Mouse (Mus musculus): ENCODE results near the gene Zfp697.
"Not testable (repeated sequence)": the region's sequence is repeated elsewhere in the genome, so short reads cannot be mapped to it uniquely, and the experiment has no call there.

The Zfp697 gene

DNA sequence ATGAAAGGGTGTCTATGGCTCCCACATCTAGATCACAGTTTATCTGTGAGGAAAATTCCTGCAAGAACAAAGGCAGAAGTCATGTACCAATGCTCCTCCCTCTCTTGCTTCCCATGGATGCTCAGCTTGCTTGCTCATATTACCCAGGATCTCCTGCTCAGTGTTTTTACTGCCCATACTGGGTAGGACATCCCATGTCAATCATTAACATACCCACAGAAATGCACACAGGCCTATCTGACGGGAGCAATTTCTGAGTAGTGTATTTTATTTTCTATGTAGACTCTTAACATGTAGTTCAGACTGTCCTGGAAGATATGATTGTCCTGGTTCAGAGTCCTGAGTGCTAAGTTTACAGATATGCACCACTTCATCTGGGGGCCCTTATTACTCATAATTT, 142.3 kb downstream of the Zfp697 start:
- DNase-seq: not testable (repeated sequence)

DNA sequence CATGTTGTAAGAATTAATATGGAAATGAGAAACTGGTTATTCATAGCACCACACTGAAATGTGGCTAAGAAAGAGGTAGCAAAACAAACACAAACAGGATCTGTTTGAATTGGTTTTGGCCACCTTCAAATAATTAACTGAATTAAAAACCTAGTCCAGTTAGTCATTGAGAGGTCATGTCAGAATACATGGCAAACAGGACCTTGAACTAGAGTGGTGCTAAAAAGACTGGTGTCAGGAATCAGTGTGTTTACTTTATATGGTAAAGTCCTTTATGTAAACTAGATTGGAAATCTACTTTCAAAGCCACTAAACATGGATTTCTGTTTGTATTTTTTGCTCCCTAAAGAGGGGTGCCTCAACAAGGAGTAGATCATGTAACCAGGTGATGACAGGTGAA, 142.7 kb downstream of the Zfp697 start:
- not testable (repeated sequence) for DNase-seq

DNA sequence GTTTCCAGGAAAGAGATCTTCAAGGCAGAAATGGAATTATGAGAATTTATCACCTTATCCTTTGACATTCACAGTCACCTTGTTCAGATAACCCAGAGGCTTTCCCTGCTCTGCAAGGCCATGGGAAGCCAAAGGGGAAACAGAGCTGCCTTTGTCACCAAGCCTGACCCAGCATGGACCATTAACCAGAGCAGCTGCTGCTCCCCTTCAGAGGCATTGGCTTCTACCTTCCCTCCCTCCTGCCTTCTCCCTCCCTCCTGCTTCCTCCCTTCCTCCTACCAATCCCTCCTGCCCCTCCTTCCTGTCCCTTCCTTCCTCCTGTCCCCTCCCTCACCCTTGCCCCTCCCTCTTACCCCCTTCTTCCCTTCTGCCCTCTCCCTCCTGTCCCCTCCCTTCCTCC, 165.4 kb downstream of the Zfp697 start:
- not testable (repeated sequence) for DNase-seq

DNA sequence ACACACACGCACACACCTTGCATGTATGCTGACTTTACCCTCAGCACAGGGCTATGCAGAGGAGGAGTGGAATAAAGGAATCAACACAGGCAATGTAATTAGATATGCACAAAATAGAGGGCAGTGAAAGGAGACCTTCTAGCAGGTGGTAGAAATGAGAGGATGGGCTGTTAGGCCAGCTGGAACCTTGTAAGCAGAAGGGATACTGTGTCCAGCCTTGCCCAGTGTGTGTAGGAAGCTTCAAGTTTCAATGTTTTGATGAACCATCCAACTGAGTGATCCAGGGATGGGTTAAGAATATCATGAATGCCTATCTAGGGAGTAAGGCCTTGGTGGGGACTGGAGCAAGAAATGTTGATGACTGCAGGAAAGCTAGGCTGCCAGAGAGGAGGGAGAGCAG, 166.2 kb downstream of the Zfp697 start:
- not testable (repeated sequence) for DNase-seq

DNA sequence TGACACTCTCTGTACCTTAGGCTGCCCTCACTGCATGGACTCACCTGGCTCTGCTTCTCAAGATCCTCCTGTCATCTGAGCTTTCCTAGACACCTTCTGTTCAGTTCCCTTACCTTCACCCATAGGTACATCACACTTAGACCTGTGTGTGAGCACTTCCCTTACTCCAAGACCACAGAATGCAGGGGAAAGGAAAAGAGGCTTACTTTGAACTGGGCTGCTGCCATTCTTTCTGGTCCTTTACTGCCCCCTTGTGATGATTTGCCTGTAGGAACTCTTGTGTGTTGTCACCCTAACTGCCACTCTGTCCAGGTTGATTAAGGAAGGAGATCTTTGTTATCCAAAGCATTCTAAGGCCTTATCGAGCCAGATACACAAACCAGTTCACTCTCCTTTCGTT, 168.0 kb downstream of the Zfp697 start:
- not testable (repeated sequence) for DNase-seq

DNA sequence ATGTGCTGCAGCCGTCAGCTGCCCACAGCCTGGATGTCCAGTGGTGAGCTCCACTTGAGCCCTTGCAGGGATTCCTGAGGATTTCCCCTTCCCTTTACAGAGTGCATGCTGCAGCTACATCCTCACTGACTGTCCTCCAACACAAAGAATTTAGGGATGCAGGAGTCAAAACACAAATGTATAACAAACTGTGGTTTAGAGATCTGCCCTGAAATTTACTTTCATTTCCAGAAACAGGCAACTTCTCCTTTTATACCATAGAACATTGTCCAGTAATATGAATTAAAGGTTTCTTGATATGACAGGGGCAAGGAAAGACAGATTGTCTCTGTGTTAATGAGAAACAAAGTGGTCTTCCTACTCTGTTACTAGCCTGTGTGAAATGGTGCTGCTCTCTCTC, 168.6 kb downstream of the Zfp697 start:
- not testable (repeated sequence) for DNase-seq

DNA sequence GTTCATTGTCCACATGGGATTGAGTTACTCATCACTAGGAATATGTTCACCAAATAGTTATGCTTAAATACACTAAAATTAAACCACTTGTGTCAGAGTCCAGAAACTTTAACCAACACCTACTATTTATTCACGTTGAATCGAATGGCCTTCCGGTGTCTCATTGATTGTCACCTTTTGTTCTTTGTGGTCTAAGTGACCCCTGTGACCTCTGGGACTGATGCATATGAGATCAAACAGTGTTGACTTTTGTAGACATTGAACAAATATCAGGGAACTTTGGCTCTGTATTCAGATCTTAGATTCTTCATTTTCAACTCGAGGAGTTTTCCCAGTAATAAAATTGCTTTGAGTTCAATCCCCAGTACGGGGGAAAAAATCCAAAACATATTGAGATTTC, 178.4 kb downstream of the Zfp697 start:
- not testable (repeated sequence) for DNase-seq

DNA sequence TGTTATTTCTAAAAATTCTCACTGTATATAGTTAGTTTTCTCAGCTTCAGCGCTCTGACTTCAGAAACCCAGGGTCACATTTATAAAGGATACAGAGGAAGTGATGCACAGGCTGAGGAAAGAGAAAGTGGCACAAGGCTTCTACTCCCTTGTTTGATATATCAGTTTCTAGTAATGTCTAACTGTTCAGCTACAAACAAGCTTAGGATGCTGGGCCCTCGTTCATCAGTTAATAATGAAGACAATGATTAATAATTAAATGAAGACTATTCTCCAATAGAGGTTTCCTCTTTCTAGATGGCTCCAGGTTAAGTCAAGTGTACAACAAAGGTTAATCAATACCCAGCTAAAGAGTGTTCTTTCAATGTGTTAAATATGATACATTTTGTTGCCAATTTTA, 181.6 kb downstream of the Zfp697 start:
- DNase-seq: not testable (repeated sequence)

DNA sequence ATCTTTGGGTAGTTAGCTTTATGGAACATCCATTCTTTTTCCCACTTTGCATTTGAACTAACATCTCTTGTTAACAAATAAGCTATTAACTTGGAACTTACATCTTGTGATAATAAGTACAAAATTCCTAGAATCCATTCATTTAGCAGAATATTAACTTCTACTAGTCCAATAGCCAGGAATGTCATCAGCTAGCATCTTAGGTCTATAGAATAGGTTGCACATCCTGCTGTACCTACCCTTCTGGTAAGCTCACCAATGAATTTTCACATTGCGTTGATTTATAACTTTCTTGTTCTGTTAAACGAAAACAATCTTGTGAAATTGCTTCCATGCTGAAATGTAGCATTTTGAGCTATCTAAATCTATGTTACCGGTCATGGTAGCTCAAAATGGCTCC, 182.6 kb downstream of the Zfp697 start:
- not testable (repeated sequence) for DNase-seq

DNA sequence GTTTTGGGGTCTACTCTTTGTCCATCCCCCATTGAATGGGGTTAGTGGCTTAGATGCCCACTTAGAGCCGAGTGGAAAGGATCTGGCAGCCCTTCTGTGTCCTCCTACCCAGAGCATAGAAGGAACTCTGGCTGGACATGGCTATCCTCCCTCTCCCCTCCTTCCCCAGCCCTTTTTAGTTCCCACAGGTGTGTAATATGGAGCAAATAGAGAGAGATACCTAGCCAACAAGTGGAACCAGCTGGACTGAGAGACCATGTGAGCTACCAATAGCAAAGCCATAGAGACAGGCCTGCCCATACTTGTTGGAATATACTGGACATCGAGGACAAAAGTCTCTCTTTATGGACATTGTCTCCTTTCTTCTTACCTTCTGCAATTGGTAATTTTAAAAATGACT, 185.5 kb downstream of the Zfp697 start:
- DNase-seq: not testable (repeated sequence)

DNA sequence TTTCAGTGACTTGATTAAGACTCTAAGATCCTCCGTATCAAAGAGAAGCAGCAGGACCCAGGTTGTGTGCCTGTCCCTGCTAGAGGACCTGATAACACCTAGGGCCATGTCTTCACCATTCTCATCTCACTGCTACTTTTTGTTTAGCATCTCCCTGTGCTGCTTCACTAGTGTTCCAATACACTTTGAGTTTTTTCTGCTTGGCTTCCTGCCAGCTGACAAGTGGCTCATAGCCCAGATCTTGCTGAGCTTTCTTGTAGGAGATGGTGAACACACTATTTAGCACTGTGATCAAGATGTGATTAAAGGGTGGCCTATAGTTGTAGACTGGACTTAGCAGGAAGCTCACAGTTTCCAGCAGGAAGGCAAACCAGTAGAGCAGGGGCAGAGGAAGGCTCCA, 198.8 kb downstream of the Zfp697 start:
- DNase-seq: peak; percentile 52 to 64

DNA sequence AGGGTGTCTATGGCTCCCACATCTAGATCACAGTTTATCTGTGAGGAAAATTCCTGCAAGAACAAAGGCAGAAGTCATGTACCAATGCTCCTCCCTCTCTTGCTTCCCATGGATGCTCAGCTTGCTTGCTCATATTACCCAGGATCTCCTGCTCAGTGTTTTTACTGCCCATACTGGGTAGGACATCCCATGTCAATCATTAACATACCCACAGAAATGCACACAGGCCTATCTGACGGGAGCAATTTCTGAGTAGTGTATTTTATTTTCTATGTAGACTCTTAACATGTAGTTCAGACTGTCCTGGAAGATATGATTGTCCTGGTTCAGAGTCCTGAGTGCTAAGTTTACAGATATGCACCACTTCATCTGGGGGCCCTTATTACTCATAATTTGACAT, 199.9 kb downstream of the Zfp697 start:
- DNase-seq: not testable (repeated sequence)

DNA sequence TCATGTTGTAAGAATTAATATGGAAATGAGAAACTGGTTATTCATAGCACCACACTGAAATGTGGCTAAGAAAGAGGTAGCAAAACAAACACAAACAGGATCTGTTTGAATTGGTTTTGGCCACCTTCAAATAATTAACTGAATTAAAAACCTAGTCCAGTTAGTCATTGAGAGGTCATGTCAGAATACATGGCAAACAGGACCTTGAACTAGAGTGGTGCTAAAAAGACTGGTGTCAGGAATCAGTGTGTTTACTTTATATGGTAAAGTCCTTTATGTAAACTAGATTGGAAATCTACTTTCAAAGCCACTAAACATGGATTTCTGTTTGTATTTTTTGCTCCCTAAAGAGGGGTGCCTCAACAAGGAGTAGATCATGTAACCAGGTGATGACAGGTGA, 200.4 kb downstream of the Zfp697 start:
- not testable (repeated sequence) for DNase-seq

DNA sequence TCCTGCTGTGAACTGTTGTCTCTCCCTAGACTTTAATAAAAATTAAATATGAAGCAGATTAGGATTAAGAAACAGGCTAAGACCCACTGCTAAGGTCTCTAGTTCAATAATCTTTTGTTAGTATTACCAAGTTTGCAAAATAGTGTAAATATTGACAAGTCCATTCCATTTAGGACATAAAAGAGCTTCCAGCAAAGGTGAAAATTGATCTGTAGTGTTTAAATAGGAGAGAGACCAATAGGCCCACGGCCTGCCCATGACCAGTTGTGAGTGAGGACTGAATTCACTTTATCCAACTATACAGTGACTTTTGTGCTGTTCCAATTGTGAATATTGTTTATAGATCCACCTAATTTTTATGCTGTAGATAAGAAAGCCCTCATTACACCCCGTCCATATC, 205.5 kb downstream of the Zfp697 start:
- no peak for DNase-seq

DNA sequence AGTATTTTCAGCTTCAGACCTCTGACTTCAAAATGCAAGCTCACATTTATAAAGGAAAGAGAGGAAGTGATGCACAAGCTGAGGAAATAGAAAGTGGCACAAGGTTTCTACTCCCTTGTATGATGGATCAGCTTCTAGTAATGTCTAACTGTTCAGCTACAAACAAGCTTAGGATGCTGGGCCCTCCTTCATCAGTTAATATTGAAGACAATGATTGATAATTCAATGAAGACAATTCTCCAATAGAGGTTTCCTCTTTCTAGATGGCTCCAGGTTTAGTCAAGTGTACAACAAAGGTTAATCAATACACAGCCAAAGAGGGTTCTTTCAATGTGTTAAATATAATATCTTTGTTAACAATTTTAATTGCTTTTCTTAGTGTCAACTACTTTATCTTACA, 206.4 kb downstream of the Zfp697 start, which contains the start of gene Gm10681:
Gene Gm10681 (minus strand): TSS at position 101 of the 400 bp plus-strand sequence.
- DNase-seq: no peak

DNA sequence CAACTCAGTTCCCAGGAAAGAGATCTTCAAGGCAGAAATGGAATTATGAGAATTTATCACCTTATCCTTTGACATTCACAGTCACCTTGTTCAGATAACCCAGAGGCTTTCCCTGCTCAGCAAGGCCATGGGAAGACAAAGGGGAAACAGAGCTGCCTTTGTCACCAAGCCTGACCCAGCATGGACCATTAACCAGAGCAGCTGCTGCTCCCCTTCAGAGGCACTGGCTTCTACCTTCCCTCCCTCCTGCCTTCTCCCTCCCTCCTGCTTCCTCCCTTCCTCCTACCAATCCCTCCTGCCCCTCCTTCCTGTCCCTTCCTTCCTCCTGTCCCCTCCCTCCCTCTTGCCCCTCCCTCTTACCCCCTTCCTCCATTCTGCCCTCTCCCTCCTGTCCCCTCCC, 231.3 kb downstream of the Zfp697 start:
- DNase-seq: not testable (repeated sequence)

DNA sequence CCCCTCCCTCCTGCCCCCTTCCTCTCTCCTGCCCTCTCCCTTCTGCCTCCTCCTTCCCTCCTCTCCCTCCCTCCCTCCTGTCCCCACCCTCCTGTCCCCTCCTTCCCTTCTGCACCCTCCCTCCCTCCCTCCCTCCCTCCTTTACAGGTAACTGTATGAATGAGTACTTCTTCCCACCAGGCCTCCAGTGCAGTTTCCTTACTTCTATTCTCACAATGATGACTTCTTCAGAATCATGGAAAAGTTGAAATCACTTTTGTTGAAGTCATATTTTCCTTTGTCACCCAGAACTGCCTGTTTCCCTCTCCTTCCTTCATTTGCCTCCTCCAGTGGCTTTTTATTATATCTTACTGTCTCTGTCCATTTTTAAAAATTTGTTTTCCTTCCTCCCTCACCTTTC, 231.7 kb downstream of the Zfp697 start:
- DNase-seq: no peak

DNA sequence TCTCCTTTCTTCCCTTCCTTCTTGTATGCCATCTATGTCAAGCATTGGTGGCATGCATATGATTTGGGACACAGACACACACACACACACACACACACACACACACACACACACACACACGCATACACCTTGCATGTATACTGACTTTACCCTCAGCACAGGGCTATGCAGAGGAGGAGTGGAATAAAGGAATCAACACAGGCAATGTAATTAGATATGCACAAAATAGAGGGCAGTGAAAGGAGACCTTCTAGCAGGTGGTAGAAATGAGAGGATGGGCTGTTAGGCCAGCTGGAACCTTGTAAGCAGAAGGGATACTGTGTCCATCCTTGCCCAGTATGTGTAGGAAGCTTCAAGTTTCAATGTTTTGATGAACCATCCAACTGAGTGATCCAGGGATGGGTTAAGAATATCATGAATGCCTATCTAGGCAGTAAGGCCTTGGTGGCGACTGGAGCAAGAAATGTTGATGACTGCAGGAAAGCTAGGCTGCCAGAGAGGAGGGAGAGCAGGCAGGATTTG, 232.2 kb downstream of the Zfp697 start:
- DNase-seq: not testable (repeated sequence)

DNA sequence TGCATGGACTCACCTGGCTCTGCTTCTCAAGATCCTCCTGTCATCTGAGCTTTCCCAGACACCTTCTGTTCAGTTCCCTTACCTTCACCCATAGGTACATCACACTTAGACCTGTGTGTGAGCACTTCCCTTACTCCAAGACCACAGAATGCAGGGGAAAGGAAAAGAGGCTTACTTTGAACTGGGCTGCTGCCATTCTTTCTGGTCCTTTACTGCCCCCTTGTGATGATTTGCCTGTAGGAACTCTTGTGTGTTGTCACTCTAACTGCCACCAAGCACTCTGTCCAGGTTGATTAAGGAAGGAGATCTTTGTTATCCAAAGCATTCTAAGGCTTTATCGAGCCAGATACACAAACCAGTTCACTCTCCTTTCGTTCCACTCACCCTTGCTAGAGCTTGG, 234.0 kb downstream of the Zfp697 start:
- DNase-seq: not testable (repeated sequence)

DNA sequence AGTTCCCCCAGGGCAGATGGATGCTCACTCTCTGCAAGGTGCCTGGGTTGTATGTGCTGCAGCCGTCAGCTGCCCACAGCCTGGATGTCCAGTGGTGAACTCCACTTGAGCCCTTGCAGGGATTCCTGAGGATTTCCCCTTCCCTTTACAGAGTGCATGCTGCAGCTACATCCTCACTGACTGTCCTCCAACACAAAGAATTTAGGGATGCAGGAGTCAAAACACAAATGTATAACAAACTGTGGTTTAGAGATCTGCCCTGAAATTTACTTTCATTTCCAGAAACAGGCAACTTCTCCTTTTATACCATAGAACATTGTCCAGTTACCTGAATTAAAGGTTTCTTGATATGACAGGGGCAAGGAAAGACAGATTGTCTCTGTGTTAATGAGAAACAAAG, 234.5 kb downstream of the Zfp697 start:
- DNase-seq: not testable (repeated sequence)

DNA sequence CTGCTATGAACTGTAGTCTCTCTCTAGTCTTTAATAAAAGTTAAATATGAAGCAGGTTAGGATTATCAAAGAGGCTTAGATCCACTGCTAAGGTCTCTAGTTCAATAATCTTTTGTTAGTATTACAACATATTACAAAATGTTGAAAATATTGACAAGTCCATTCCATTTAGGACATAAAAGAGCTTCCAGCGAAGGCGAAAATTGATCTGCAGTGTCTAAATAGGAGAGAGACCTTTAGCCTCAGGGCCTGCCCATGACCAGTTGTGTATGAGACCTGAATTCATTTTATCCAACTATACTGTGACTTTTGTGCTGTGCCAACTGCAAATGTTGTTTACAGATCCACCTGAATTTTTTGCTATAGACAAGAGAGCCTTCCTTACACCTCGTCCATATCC, 247.4 kb downstream of the Zfp697 start:
- no peak for DNase-seq

DNA sequence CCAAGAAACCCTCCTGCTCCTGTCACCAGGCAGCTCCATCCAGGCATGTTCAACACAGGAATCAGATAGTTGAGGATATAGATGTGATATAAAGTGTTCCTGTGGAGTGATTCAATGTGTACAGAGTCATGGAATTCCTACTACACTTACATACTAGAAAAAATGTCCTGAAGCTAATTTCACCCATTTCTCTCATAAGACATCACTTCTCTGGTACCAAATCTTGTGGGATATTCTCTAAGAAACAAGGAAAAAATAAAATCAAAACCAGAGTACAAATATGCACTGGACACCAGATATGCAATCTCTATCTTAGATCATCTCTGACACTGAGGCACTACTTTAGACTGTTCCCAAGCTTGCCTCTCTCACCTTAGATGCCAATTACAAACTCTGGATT, 247.9 kb downstream of the Zfp697 start, which contains the start of gene Hsd3b5:
Gene Hsd3b5 (minus strand): TSS at position 101 of the 400 bp plus-strand sequence.
- no peak for DNase-seq

DNA sequence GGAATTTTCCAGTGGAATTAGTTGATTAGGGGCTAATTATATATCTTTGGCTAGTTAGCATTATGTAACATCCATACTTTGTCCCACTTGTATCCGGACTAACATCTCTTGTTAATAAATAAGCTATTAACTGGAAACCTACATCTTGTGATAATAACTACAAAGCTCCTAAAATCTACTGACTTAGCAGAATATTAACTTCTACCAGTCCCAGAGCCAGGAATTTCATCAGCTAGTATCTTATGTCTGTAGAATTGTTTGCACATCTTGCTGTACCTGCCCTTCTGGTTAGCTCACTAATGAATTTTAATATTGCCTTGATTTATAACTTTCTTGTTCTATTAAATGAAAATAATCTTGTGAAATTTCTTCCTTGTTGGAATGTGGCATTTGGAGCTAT, 252.9 kb downstream of the Zfp697 start:
- no peak for DNase-seq

DNA sequence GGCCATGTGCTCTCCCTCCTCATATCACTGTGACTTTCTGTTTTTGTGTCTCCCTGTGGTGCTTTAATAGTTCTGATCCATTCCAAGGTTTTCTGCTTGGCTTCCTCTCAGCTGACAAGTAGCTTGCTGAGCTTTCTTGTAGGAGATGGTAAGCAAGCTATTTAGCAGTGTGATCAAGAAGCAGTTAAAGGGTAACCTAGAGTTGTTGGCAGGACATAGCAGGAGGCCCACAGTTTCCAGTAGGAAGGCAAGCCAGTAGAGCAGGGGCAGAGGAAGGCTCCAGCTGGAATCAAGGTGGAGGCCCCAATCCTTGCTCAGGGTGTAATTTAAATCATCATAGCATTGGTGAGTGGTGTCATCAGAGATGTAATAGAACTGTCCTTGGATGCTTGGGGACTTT, 298.5 kb downstream of the Zfp697 start:
- DNase-seq: no peak

DNA sequence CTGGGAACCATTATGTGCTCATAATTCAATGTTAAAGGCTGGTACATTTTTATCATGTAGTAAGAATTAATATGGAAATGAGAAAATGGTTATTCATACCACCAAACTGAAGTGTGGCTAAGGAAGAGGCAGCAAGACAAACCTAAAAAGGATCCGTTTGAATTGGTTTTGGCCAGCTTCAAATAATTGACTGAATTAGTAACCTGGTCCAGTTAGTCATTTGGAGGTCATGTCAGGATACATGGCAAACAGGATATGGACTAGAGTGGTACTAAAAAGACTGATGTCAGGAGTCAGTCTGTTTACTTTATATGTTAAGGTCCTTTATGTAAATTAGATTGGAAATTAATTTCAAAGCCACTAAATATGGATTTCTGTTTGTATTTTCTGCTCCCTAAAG, 300.1 kb downstream of the Zfp697 start:
- DNase-seq: no peak
